Mouse (Mus musculus): ENCODE results near the gene Selplg. TPM values are rescaled to one million over a fixed set of nuclear protein-coding genes. Genes with fewer than 3 reads are reported as not detected.

Gene Selplg
- polyA plus RNA-seq, 1 experiment from 2014 or later = 2.0 TPM

DNA sequence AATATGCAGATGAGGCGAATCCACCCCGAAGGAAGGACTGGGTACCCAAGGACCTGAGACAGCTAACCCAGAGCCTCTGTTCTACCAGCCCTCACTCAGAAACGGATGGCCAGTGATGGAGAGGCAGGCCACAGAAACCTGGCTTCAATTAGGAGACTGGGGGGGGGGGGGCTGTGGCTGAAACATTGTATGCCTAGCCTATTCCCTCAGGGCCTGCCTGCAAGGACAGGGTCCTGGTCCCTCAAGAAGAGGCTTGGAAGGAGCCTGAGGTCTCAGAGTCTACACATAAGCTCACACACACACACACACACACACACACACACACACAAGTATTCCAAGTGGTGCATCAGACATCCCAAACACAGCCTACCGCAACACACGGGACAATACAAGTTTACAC lies 32.8 kb downstream of the Selplg start:
- peak overlapping the region; percentile 40 for H3K4me3 ChIP-seq (ENCODE audit: low read depth, low read length)
- no peaks in the 10 kb centered on the region; the same call in 1 of the 2 replicates for H3K27me3 ChIP-seq (ENCODE audit: control insufficient read depth, insufficient read depth, low read length)
- ATAC-seq (ENCODE audit: low FRiP score, low TSS enrichment) = no peak
- no peaks in the 10 kb centered on the region for H3K36me3 ChIP-seq (ENCODE audit: control insufficient read depth, insufficient read depth, low read length)
- H3K9me3 ChIP-seq (ENCODE audit: control insufficient read depth, low read length) = no peaks in the 10 kb centered on the region
- peak overlapping the region; percentile 43 for H3K9ac ChIP-seq (ENCODE audit: low read length)
- H3K4me1 ChIP-seq (replicated peaks; ENCODE audit: control insufficient read depth, insufficient read depth) = no peaks in the 10 kb centered on the region
- H3K27ac ChIP-seq (replicated peaks) = peak overlapping the region; percentile 63; the same call in 1 of the 2 replicates
- no peak for TF ChIP-seq CTCF (IDR thresholded peaks at IDR 0.05; ENCODE audit: low read depth)
- no peak for TF ChIP-seq EP300 (optimal IDR thresholded peaks at IDR 0.05)
- WGBS = 43% methylated on average over 5 of the region's 5 CpGs
- peak overlapping the region; percentile 45 for H3K4me2 ChIP-seq (replicated peaks; ENCODE audit: low read depth)
- DNase-seq (ENCODE audit: low spot score) = no peak

DNA sequence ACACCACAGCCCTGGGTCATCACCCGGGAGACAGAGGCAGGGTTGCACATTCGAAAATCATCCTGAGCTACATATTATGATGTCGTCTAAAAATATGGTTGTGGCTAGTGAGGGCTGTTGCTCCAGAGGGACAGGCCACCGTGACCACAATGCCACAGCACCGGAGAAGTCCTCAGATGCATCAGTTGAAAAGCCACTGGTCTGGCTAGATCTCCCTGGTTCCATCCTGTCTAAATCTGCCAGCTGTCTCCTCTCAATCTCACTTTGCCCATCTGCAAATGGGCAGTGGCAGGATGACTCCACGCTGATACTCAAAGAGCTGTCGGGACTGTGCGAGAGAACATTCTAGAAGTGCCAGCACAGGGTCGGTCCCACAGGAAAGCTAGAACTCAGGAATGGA lies 33.9 kb downstream of the Selplg start:
- WGBS = 64% methylated on average over 9 of the region's 9 CpGs
- TF ChIP-seq EP300 (optimal IDR thresholded peaks at IDR 0.05) (no peak), CTCF (IDR thresholded peaks at IDR 0.05; ENCODE audit: low read depth) (no peak)
- Histone ChIP-seq H3K4me2 (replicated peaks; ENCODE audit: low read depth) (peak overlapping the region; percentile 45), H3K4me1 (replicated peaks; ENCODE audit: control insufficient read depth, insufficient read depth) (no peaks in the 10 kb centered on the region), H3K27ac (replicated peaks) (no peak overlapping the region), H3K36me3 (ENCODE audit: control insufficient read depth, insufficient read depth, low read length) (no peaks in the 10 kb centered on the region), H3K4me3 (ENCODE audit: low read depth, low read length) (peak overlapping the region; percentile 40), H3K9ac (ENCODE audit: low read length) (no peak overlapping the region), H3K27me3 (ENCODE audit: control insufficient read depth, insufficient read depth, low read length) (no peaks in the 10 kb centered on the region; the same call in 1 of the 2 replicates), H3K9me3 (ENCODE audit: control insufficient read depth, low read length) (no peaks in the 10 kb centered on the region)
- DNase-seq (ENCODE audit: low spot score) (no peak), ATAC-seq (ENCODE audit: low FRiP score, low TSS enrichment) (no peak)

GRCm38 (mm10) chr5:113797149-113797882 lies 35.1 kb downstream of the Selplg start:
- Histone ChIP-seq H3K4me1 (replicated peaks; ENCODE audit: control insufficient read depth, insufficient read depth) (no peaks in the 10 kb centered on the region), H3K36me3 (ENCODE audit: control insufficient read depth, insufficient read depth, low read length) (no peaks in the 10 kb centered on the region), H3K27me3 (ENCODE audit: control insufficient read depth, insufficient read depth, low read length) (no peaks in the 10 kb centered on the region; the same call in 1 of the 2 replicates), H3K9ac (ENCODE audit: low read length) (peak overlapping the region; percentile 23; the same call in 1 of the 2 replicates), H3K4me3 (ENCODE audit: low read depth, low read length) (peak overlapping the region; percentile 8; the same call in 1 of the 2 replicates), H3K27ac (replicated peaks) (peak overlapping the region; percentile 40; the same call in 1 of the 2 replicates), H3K9me3 (ENCODE audit: control insufficient read depth, low read length) (no peaks in the 10 kb centered on the region), H3K4me2 (replicated peaks; ENCODE audit: low read depth) (peak overlapping the region; percentile 45)
- DNase-seq (ENCODE audit: low spot score) = no peak
- WGBS = 22% methylated on average over 19 of the region's 19 CpGs
- ATAC-seq (ENCODE audit: low FRiP score, low TSS enrichment) = no peak
- no peak for TF ChIP-seq EP300 (optimal IDR thresholded peaks at IDR 0.05)
- no peak for TF ChIP-seq CTCF (IDR thresholded peaks at IDR 0.05; ENCODE audit: low read depth)

- ATAC-seq (ENCODE audit: low FRiP score, low TSS enrichment) (peak; percentile 25; the same call in 1 of the 2 replicates), DNase-seq (ENCODE audit: low spot score) (no peak)
- Histone ChIP-seq H3K9ac (ENCODE audit: low read length) (peak overlapping the region; percentile 23; the same call in 1 of the 2 replicates), H3K4me3 (ENCODE audit: low read depth, low read length) (no peak overlapping the region; the same call in 1 of the 2 replicates), H3K4me2 (replicated peaks; ENCODE audit: low read depth) (peak overlapping the region; percentile 45), H3K4me1 (replicated peaks; ENCODE audit: control insufficient read depth, insufficient read depth) (no peaks in the 10 kb centered on the region), H3K27me3 (ENCODE audit: control insufficient read depth, insufficient read depth, low read length) (no peaks in the 10 kb centered on the region; the same call in 1 of the 2 replicates), H3K9me3 (ENCODE audit: control insufficient read depth, low read length) (no peaks in the 10 kb centered on the region), H3K27ac (replicated peaks) (peak overlapping the region; percentile 40; the same call in 1 of the 2 replicates), H3K36me3 (ENCODE audit: control insufficient read depth, insufficient read depth, low read length) (no peaks in the 10 kb centered on the region)
- WGBS = 6% methylated on average over 13 of the region's 13 CpGs
- TF ChIP-seq CTCF (IDR thresholded peaks at IDR 0.05; ENCODE audit: low read depth) (no peak), EP300 (optimal IDR thresholded peaks at IDR 0.05) (no peak)
These were observed 35.9 kb downstream of the Selplg start for GRCm38 (mm10) chr5:113796401-113797148.

DNA sequence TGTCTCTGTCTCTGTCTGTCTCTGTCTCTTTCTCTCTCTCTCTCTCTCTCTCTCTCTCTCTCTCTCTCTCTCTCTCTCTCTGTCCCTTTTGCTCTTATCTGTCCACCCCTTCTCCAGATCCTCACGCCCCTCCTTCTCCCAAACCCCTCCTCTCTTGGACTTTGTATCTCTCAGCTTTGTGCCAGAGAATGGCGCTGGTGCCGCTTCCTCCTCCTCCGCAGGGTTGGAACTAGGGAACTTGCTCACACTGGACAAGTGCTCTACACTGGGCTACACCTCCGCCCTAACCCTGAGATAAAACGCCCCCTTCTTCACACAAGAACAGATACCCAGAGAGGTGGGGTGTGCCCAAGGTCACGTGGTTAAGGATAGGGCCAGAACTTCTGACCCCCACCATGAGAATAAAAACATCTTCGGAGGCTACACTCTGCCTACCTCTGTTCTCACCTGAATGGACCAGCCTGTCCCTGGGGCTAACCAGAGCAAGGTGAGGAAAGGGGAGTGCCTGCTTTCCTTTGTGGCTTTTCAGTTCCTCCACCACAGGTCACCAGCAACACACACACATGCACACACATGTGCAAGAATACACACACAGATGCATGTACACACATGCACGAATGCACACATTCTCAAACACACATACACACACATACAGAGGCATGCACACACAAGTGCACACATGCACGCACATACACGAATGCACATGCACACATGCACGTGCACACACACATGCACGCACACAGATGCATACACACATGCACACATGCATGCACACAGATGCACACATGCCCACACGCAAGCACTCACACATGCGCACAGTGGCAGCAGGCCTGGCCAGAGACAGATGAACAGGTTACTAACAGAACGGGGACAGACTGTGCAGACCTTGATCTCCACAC lies 41.0 kb downstream of the Selplg start:
- Histone ChIP-seq H3K9me3 (ENCODE audit: control insufficient read depth, low read length) (no peaks in the 10 kb centered on the region), H3K27me3 (ENCODE audit: control insufficient read depth, insufficient read depth, low read length) (no peaks in the 10 kb centered on the region), H3K9ac (ENCODE audit: low read length) (no peak overlapping the region), H3K4me2 (replicated peaks; ENCODE audit: low read depth) (no peak overlapping the region), H3K36me3 (ENCODE audit: control insufficient read depth, insufficient read depth, low read length) (no peaks in the 10 kb centered on the region), H3K27ac (replicated peaks) (no peak overlapping the region), H3K4me3 (ENCODE audit: low read depth, low read length) (no peak overlapping the region), H3K4me1 (replicated peaks; ENCODE audit: control insufficient read depth, insufficient read depth) (no peaks in the 10 kb centered on the region)
- TF ChIP-seq CTCF (IDR thresholded peaks at IDR 0.05; ENCODE audit: low read depth) = no peak
- TF ChIP-seq EP300 (optimal IDR thresholded peaks at IDR 0.05) = no peak
- WGBS = 70% methylated on average over 16 of the region's 16 CpGs
- DNase-seq (ENCODE audit: low spot score) = no peak
- no peak for ATAC-seq (ENCODE audit: low FRiP score, low TSS enrichment)
